Mouse (Mus musculus) forebrain, embryonic 16.5 days (tissue): ENCODE measurements around the gene Rbms3. TPM values are rescaled to one million over a fixed set of nuclear protein-coding genes. Genes with fewer than 3 reads are reported as not detected.

ENCODE experiments used
- ATAC-seq: fragments of 200-750 bp; cut with Nextera tagmentation; 2 replicates; pipeline ENCODE4 v1.8.0; 2017; ENCODE audit warnings: mild to moderate bottlenecking, moderate library complexity
- H3K27ac ChIP-seq: fragments of 300-500 bp; sonication (generic); 2 replicates; pipeline ENCODE4 v1.5.1; 2014; ENCODE audit warnings: low read length, control low read depth
- H3K27me3 ChIP-seq: fragments of 300-500 bp; sonication (generic); replicated peaks from 2 replicates; pipeline ENCODE4 v1.6.1; 2014; ENCODE audit warnings: low read length; ENCODE audit not compliant: control insufficient read depth, insufficient read depth
- H3K36me3 ChIP-seq: fragments of 300-500 bp; sonication (generic); 2 replicates; pipeline ENCODE4 v1.6.1; 2014; ENCODE audit not compliant: control insufficient read depth, insufficient read depth
- H3K4me1 ChIP-seq: fragments of 300-500 bp; sonication (generic); replicated peaks from 2 replicates; pipeline ENCODE4 v1.6.1; 2014; ENCODE audit warnings: low read length; ENCODE audit not compliant: control insufficient read depth, insufficient read depth
- H3K4me2 ChIP-seq: fragments of 300-500 bp; sonication (generic); 2 replicates; pipeline ENCODE4 v1.6.1; 2014; ENCODE audit warnings: mild to moderate bottlenecking, low read length, control low read depth
- H3K4me3 ChIP-seq: fragments of 300-500 bp; sonication (generic); replicated peaks from 2 replicates; pipeline ENCODE4 v1.5.1; 2014; ENCODE audit warnings: mild to moderate bottlenecking, low read length, control low read depth
- H3K9ac ChIP-seq: fragments of 300-500 bp; sonication (generic); replicated peaks from 2 replicates; pipeline ENCODE4 v1.6.1; 2014; ENCODE audit warnings: low read depth, low read length, control low read depth
- H3K9me3 ChIP-seq: fragments of 300-500 bp; sonication (generic); 2 replicates; pipeline ENCODE4 v1.6.1; 2016; ENCODE audit warnings: low read length; ENCODE audit not compliant: control insufficient read depth
- WGBS: fragments of 180-500 bp; shearing (Covaris S2); extraction: QIAGEN DNeasy Blood & Tissue Kit; methylation state at CpG from one replicate; pipeline ENCODE4 v1.1.7; 2014; 5-methylcytosine and 5-hydroxymethylcytosine counted together
- polyA plus RNA-seq: library from polyadenylated mRNA; unstranded; fragments of >200 nt; fragmentation: Nextera tagmentation; extraction: Ambion mirVana; gene quantifications from 2 replicates; pipeline ENCODE4 v1.2.1, GENCODE M21; 2015

Gene Rbms3
- polyA plus RNA-seq, 1 experiment from 2014 or later = 25.7 TPM

GRCm38 (mm10) chr9:116639597-116640301, 990.0 kb downstream of the Rbms3 start:
- Histone ChIP-seq H3K4me3 (no peak overlapping the region), H3K27me3 (no peaks in the 10 kb centered on the region), H3K9ac (no peak overlapping the region), H3K4me1 (peaks cover 3% of the 10 kb centered on the region; the same call in 1 of the 2 replicates), H3K4me2 (no peak overlapping the region), H3K36me3 (no peaks in the 10 kb centered on the region), H3K27ac (no peak overlapping the region), H3K9me3 (peaks cover 5% of the 10 kb centered on the region; the same call in 1 of the 2 replicates)
- 49% methylated on average over 8 of the region's 8 CpGs for WGBS
- no peak for ATAC-seq

- 83% methylated on average over 5 of the region's 5 CpGs for WGBS
- no peaks in the 10 kb centered on the region for H3K27me3 ChIP-seq
Measured at GRCm38 (mm10) chr9:116633786-116634185, 995.9 kb downstream of the Rbms3 start.

GRCm38 (mm10) chr9:116633075-116633474, 996.6 kb downstream of the Rbms3 start:
- WGBS = 82% methylated on average over 1 of the region's 1 CpGs
- H3K4me2 ChIP-seq = no peak overlapping the region
- no peaks in the 10 kb centered on the region for H3K9me3 ChIP-seq
- no peaks in the 10 kb centered on the region for H3K27me3 ChIP-seq
- no peak overlapping the region for H3K4me3 ChIP-seq
- ATAC-seq = no peak
- no peaks in the 10 kb centered on the region for H3K36me3 ChIP-seq
- no peaks in the 10 kb centered on the region for H3K4me1 ChIP-seq
- H3K9ac ChIP-seq = no peak overlapping the region
- no peak overlapping the region for H3K27ac ChIP-seq

More at GRCm38 (mm10) chr9:116633786-116634185, 995.9 kb downstream of the Rbms3 start:
- no peak for ATAC-seq
- Histone ChIP-seq H3K9me3 (no peaks in the 10 kb centered on the region), H3K9ac (no peak overlapping the region), H3K4me3 (no peak overlapping the region), H3K27ac (no peak overlapping the region), H3K4me2 (no peak overlapping the region), H3K36me3 (no peaks in the 10 kb centered on the region), H3K4me1 (no peaks in the 10 kb centered on the region)

- Histone ChIP-seq H3K4me2 (no peak overlapping the region), H3K9me3 (no peaks in the 10 kb centered on the region), H3K4me1 (no peaks in the 10 kb centered on the region), H3K4me3 (no peak overlapping the region), H3K27ac (no peak overlapping the region), H3K36me3 (no peaks in the 10 kb centered on the region), H3K27me3 (no peaks in the 10 kb centered on the region), H3K9ac (no peak overlapping the region)
- 97% methylated on average over 1 of the region's 1 CpGs for WGBS
- no peak for ATAC-seq
Measured at GRCm38 (mm10) chr9:116631816-116632215, 997.9 kb downstream of the Rbms3 start.

- Histone ChIP-seq H3K9ac (no peak overlapping the region), H3K36me3 (no peaks in the 10 kb centered on the region), H3K27me3 (no peaks in the 10 kb centered on the region), H3K4me1 (no peaks in the 10 kb centered on the region), H3K4me2 (no peak overlapping the region), H3K27ac (no peak overlapping the region), H3K4me3 (no peak overlapping the region), H3K9me3 (no peaks in the 10 kb centered on the region)
- 90% methylated on average over 10 of the region's 10 CpGs for WGBS
- no peak for ATAC-seq
Measured at GRCm38 (mm10) chr9:116630805-116631204, 998.9 kb downstream of the Rbms3 start.

- Histone ChIP-seq H3K9ac (no peak overlapping the region), H3K9me3 (no peaks in the 10 kb centered on the region), H3K27ac (no peak overlapping the region), H3K27me3 (no peaks in the 10 kb centered on the region), H3K36me3 (no peaks in the 10 kb centered on the region), H3K4me2 (no peak overlapping the region), H3K4me3 (no peak overlapping the region), H3K4me1 (no peaks in the 10 kb centered on the region)
- ATAC-seq = no peak
- WGBS = 76% methylated on average over 5 of the region's 5 CpGs
Measured at GRCm38 (mm10) chr9:116620434-116620833, 1009.3 kb downstream of the Rbms3 start.

GRCm38 (mm10) chr9:116618886-116619285, 1010.8 kb downstream of the Rbms3 start:
- Histone ChIP-seq H3K27me3 (no peaks in the 10 kb centered on the region), H3K36me3 (no peaks in the 10 kb centered on the region), H3K27ac (no peak overlapping the region), H3K4me3 (no peak overlapping the region), H3K9me3 (no peaks in the 10 kb centered on the region), H3K4me1 (no peaks in the 10 kb centered on the region), H3K4me2 (no peak overlapping the region), H3K9ac (no peak overlapping the region)
- ATAC-seq = no peak
- 94% methylated on average over 5 of the region's 5 CpGs for WGBS

- WGBS = 93% methylated on average over 7 of the region's 7 CpGs
- ATAC-seq = no peak
- no peaks in the 10 kb centered on the region for H3K27me3 ChIP-seq
- H3K4me2 ChIP-seq = no peak overlapping the region
- no peak overlapping the region for H3K4me3 ChIP-seq
- no peak overlapping the region for H3K9ac ChIP-seq
- no peak overlapping the region for H3K27ac ChIP-seq
- H3K4me1 ChIP-seq = no peaks in the 10 kb centered on the region
- no peaks in the 10 kb centered on the region for H3K36me3 ChIP-seq
- H3K9me3 ChIP-seq = no peaks in the 10 kb centered on the region
Measured at GRCm38 (mm10) chr9:116613276-116613675, 1016.4 kb downstream of the Rbms3 start.

- Histone ChIP-seq H3K9me3 (no peaks in the 10 kb centered on the region), H3K4me2 (no peak overlapping the region), H3K9ac (no peak overlapping the region), H3K36me3 (no peaks in the 10 kb centered on the region), H3K27me3 (no peaks in the 10 kb centered on the region), H3K27ac (no peak overlapping the region), H3K4me3 (no peak overlapping the region), H3K4me1 (no peaks in the 10 kb centered on the region)
- no peak for ATAC-seq
- 98% methylated on average over 10 of the region's 10 CpGs for WGBS
Measured at GRCm38 (mm10) chr9:116596046-116596445, 1033.7 kb downstream of the Rbms3 start.

GRCm38 (mm10) chr9:116592486-116592885, 1037.2 kb downstream of the Rbms3 start:
- no peak overlapping the region for H3K4me3 ChIP-seq
- no peak overlapping the region for H3K9ac ChIP-seq
- no peak for ATAC-seq
- no peaks in the 10 kb centered on the region for H3K27me3 ChIP-seq
- no peak overlapping the region for H3K4me2 ChIP-seq
- no peak overlapping the region for H3K27ac ChIP-seq
- WGBS = 89% methylated on average over 4 of the region's 4 CpGs
- no peaks in the 10 kb centered on the region for H3K9me3 ChIP-seq
- H3K4me1 ChIP-seq = no peaks in the 10 kb centered on the region
- H3K36me3 ChIP-seq = no peaks in the 10 kb centered on the region
